Mouse (Mus musculus) forebrain, embryonic 16.5 days (tissue): ENCODE results near the gene Nfkbil1. TPM values are rescaled to one million over a fixed set of nuclear protein-coding genes. Genes with fewer than 3 reads are reported as not detected.

Experiments used
- ATAC-seq: fragments of 200-750 bp; cut with Nextera tagmentation; 2 replicates; pipeline ENCODE4 v1.8.0; 2017; ENCODE audit warnings: mild to moderate bottlenecking, moderate library complexity
- H3K27ac ChIP-seq: fragments of 300-500 bp; sonication (generic); 2 replicates; pipeline ENCODE4 v1.5.1; 2014; ENCODE audit warnings: low read length, control low read depth
- H3K27me3 ChIP-seq: fragments of 300-500 bp; sonication (generic); replicated peaks from 2 replicates; pipeline ENCODE4 v1.6.1; 2014; ENCODE audit warnings: low read length; ENCODE audit not compliant: control insufficient read depth, insufficient read depth
- H3K36me3 ChIP-seq: fragments of 300-500 bp; sonication (generic); 2 replicates; pipeline ENCODE4 v1.6.1; 2014; ENCODE audit not compliant: control insufficient read depth, insufficient read depth
- H3K4me1 ChIP-seq: fragments of 300-500 bp; sonication (generic); replicated peaks from 2 replicates; pipeline ENCODE4 v1.6.1; 2014; ENCODE audit warnings: low read length; ENCODE audit not compliant: control insufficient read depth, insufficient read depth
- H3K4me2 ChIP-seq: fragments of 300-500 bp; sonication (generic); 2 replicates; pipeline ENCODE4 v1.6.1; 2014; ENCODE audit warnings: mild to moderate bottlenecking, low read length, control low read depth
- H3K4me3 ChIP-seq: fragments of 300-500 bp; sonication (generic); replicated peaks from 2 replicates; pipeline ENCODE4 v1.5.1; 2014; ENCODE audit warnings: mild to moderate bottlenecking, low read length, control low read depth
- H3K9ac ChIP-seq: fragments of 300-500 bp; sonication (generic); replicated peaks from 2 replicates; pipeline ENCODE4 v1.6.1; 2014; ENCODE audit warnings: low read depth, low read length, control low read depth
- H3K9me3 ChIP-seq: fragments of 300-500 bp; sonication (generic); 2 replicates; pipeline ENCODE4 v1.6.1; 2016; ENCODE audit warnings: low read length; ENCODE audit not compliant: control insufficient read depth
- WGBS: fragments of 180-500 bp; shearing (Covaris S2); extraction: QIAGEN DNeasy Blood & Tissue Kit; methylation state at CpG from one replicate; pipeline ENCODE4 v1.1.7; 2014; 5-methylcytosine and 5-hydroxymethylcytosine counted together
- polyA plus RNA-seq: library from polyadenylated mRNA; unstranded; fragments of >200 nt; fragmentation: Nextera tagmentation; extraction: Ambion mirVana; gene quantifications from 2 replicates; pipeline ENCODE4 v1.2.1, GENCODE M21; 2015

The Nfkbil1 gene
- polyA plus RNA-seq, 1 experiment from 2014 or later, result 10.7 TPM

GRCm38 (mm10) chr17:35255704-35256103 lies 20.1 kb upstream of the Nfkbil1 start:
- Histone ChIP-seq H3K4me3 (no peak overlapping the region), H3K4me1 (peaks cover 4% of the 10 kb centered on the region; the same call in 1 of the 2 replicates), H3K4me2 (no peak overlapping the region), H3K27ac (no peak overlapping the region), H3K9ac (no peak overlapping the region), H3K9me3 (no peaks in the 10 kb centered on the region), H3K36me3 (peaks cover 27% of the 10 kb centered on the region), H3K27me3 (no peaks in the 10 kb centered on the region)
- ATAC-seq, result no peak
- 61% methylated on average over 4 of the region's 4 CpGs for WGBS

GRCm38 (mm10) chr17:35255301-35255700 lies 19.7 kb upstream of the Nfkbil1 start:
- 71% methylated on average over 3 of the region's 3 CpGs for WGBS
- Histone ChIP-seq H3K4me1 (peaks cover 4% of the 10 kb centered on the region; the same call in 1 of the 2 replicates), H3K9ac (no peak overlapping the region), H3K36me3 (peaks cover 31% of the 10 kb centered on the region), H3K4me2 (no peak overlapping the region), H3K27ac (no peak overlapping the region), H3K4me3 (no peak overlapping the region), H3K27me3 (no peaks in the 10 kb centered on the region), H3K9me3 (no peaks in the 10 kb centered on the region)
- no peak for ATAC-seq

- Histone ChIP-seq H3K9me3 (no peaks in the 10 kb centered on the region), H3K36me3 (peaks cover 38% of the 10 kb centered on the region), H3K4me1 (peaks cover 4% of the 10 kb centered on the region; the same call in 1 of the 2 replicates), H3K4me3 (no peak overlapping the region), H3K9ac (no peak overlapping the region), H3K27ac (no peak overlapping the region), H3K27me3 (no peaks in the 10 kb centered on the region), H3K4me2 (no peak overlapping the region)
- WGBS, result 58% methylated on average over 11 of the region's 11 CpGs
- peak; percentile 16; the same call in 1 of the 2 replicates for ATAC-seq
Measured at GRCm38 (mm10) chr17:35254241-35255098, 18.9 kb upstream of the Nfkbil1 start.

- Histone ChIP-seq H3K4me1 (peaks cover 4% of the 10 kb centered on the region; the same call in 1 of the 2 replicates), H3K27ac (no peak overlapping the region), H3K9me3 (no peaks in the 10 kb centered on the region), H3K4me2 (no peak overlapping the region), H3K4me3 (no peak overlapping the region), H3K9ac (no peak overlapping the region), H3K27me3 (no peaks in the 10 kb centered on the region), H3K36me3 (peaks cover 47% of the 10 kb centered on the region)
- 84% methylated on average over 32 of the region's 32 CpGs for WGBS
- no peak for ATAC-seq
Measured at GRCm38 (mm10) chr17:35253293-35254093, 17.9 kb upstream of the Nfkbil1 start.

- 82% methylated on average over 18 of the region's 18 CpGs for WGBS
- no peak overlapping the region for H3K4me2 ChIP-seq
- H3K27me3 ChIP-seq, result no peaks in the 10 kb centered on the region
- 0 out of 2 replicates have a peak, but pooled peaks cover under 1% of the 10 kb centered on the region for H3K4me1 ChIP-seq
- ATAC-seq, result no peak
- H3K9me3 ChIP-seq, result no peaks in the 10 kb centered on the region
- no peak overlapping the region for H3K4me3 ChIP-seq
- H3K27ac ChIP-seq, result no peak overlapping the region
- H3K36me3 ChIP-seq, result peaks cover 54% of the 10 kb centered on the region
- no peak overlapping the region for H3K9ac ChIP-seq
Measured at GRCm38 (mm10) chr17:35252619-35253292, 17.2 kb upstream of the Nfkbil1 start.

- no peak for ATAC-seq
- WGBS, result 81% methylated on average over 5 of the region's 5 CpGs
Measured at GRCm38 (mm10) chr17:35251981-35252380, 16.4 kb upstream of the Nfkbil1 start.

GRCm38 (mm10) chr17:35251162-35251719 lies 15.6 kb upstream of the Nfkbil1 start:
- no peak for ATAC-seq
- Histone ChIP-seq H3K4me2 (no peak overlapping the region), H3K4me3 (no peak overlapping the region), H3K36me3 (peaks cover 69% of the 10 kb centered on the region), H3K4me1 (peaks cover 5% of the 10 kb centered on the region), H3K27ac (no peak overlapping the region), H3K9ac (no peak overlapping the region), H3K9me3 (no peaks in the 10 kb centered on the region), H3K27me3 (no peaks in the 10 kb centered on the region)
- 83% methylated on average over 15 of the region's 15 CpGs for WGBS

More at GRCm38 (mm10) chr17:35251981-35252380, 16.4 kb upstream of the Nfkbil1 start:
- no peak overlapping the region for H3K9ac ChIP-seq
- 0 out of 2 replicates have a peak, but pooled peaks cover 3% of the 10 kb centered on the region for H3K4me1 ChIP-seq
- H3K4me3 ChIP-seq, result no peak overlapping the region
- H3K4me2 ChIP-seq, result no peak overlapping the region
- no peaks in the 10 kb centered on the region for H3K27me3 ChIP-seq
- H3K36me3 ChIP-seq, result peaks cover 62% of the 10 kb centered on the region
- no peak overlapping the region for H3K27ac ChIP-seq
- no peaks in the 10 kb centered on the region for H3K9me3 ChIP-seq

GRCm38 (mm10) chr17:35250348-35251120 lies 14.9 kb upstream of the Nfkbil1 start:
- Histone ChIP-seq H3K4me2 (no peak overlapping the region), H3K27ac (no peak overlapping the region), H3K4me3 (no peak overlapping the region), H3K27me3 (no peaks in the 10 kb centered on the region), H3K4me1 (peaks cover 12% of the 10 kb centered on the region), H3K36me3 (peaks cover 75% of the 10 kb centered on the region), H3K9ac (no peak overlapping the region), H3K9me3 (no peaks in the 10 kb centered on the region)
- ATAC-seq, result no peak
- WGBS, result 86% methylated on average over 3 of the region's 3 CpGs
